Mouse (Mus musculus): ENCODE data around the gene Hccs. TPM values are rescaled to one million over a fixed set of nuclear protein-coding genes. Genes with fewer than 3 reads are reported as not detected.

Gene Hccs
- polyA plus RNA-seq, 1 experiment from 2014 or later, result 54.6 TPM

DNA sequence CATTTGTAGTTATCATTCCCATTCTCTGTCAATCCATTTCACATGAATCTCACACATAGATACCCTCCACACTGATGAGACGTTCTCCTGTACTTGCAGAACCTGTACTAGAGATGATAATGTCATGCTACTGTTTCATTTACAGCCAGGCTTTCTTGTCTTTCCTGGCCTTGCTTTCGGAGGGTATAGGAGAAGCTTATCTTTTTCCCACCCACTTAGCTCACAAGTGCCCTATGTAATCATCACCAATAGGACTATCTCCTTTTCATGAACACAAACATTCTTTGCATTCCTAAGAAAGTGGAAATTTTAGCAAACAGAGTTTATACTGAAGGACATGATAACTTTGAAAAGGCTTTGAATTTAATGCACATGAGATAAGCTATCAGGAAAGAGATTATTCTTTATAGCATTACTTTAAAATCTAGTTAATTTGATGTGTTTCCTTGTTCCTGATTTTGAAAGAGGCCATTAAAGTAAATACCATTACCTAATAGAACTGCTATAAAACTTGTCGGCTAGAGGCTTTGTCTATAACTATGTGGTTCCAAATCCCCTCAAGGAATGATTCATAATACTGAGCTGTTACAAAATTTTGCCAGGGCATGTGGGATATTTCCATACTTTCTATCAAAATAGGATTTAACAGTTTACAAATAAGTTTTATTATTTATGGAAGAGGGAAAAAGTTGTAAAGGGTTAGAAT, 97.7 kb downstream of the Hccs start:
- ATAC-seq (ENCODE audit: low FRiP score), result no peak
- Histone ChIP-seq H3K27me3 (ENCODE audit: control insufficient read depth, insufficient read depth, low read length) (no peaks in the 10 kb centered on the region; the same call in 1 of the 2 replicates), H3K4me3 (ENCODE audit: low read depth, low read length) (no peak overlapping the region), H3K4me1 (replicated peaks; ENCODE audit: control insufficient read depth, insufficient read depth, low read length) (no peaks in the 10 kb centered on the region), H3K27ac (ENCODE audit: low read depth, low read length) (no peak overlapping the region), H3K4me2 (replicated peaks; ENCODE audit: low read depth, low read length) (no peak overlapping the region), H3K9ac (ENCODE audit: low read depth, low read length) (no peak overlapping the region), H3K9me3 (ENCODE audit: control insufficient read depth, low read length) (no peaks in the 10 kb centered on the region), H3K36me3 (ENCODE audit: control insufficient read depth, insufficient read depth, low read length) (no peaks in the 10 kb centered on the region)
- no peak for DNase-seq (ENCODE audit: low spot score)
- 85% methylated on average over 3 of the region's 3 CpGs for WGBS

DNA sequence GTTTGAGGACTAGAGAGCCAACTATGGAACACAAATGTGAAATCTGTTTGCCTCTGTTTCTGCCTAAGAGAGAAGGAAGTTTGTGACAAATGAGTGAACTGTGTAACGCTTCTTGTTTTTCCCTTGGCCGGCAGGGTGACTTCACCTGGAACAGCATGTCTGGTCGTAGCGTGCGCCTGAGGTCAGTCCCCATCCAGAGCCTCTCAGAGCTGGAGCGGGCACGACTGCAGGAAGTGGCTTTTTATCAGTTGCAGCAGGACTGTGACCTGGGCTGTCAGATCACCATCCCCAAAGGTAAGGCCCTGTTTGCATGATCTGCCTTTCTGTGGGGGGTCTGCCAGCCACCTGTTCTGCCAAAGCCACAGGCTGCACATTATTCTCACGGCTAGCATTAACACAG, 100.1 kb downstream of the Hccs start:
- Histone ChIP-seq H3K36me3 (ENCODE audit: control insufficient read depth, insufficient read depth, low read length) (no peaks in the 10 kb centered on the region), H3K27ac (ENCODE audit: low read depth, low read length) (no peak overlapping the region), H3K9ac (ENCODE audit: low read depth, low read length) (no peak overlapping the region), H3K4me2 (replicated peaks; ENCODE audit: low read depth, low read length) (no peak overlapping the region), H3K4me1 (replicated peaks; ENCODE audit: control insufficient read depth, insufficient read depth, low read length) (no peaks in the 10 kb centered on the region), H3K4me3 (ENCODE audit: low read depth, low read length) (no peak overlapping the region), H3K9me3 (ENCODE audit: control insufficient read depth, low read length) (no peaks in the 10 kb centered on the region), H3K27me3 (ENCODE audit: control insufficient read depth, insufficient read depth, low read length) (no peaks in the 10 kb centered on the region; the same call in 1 of the 2 replicates)
- DNase-seq (ENCODE audit: low spot score) (no peak), ATAC-seq (ENCODE audit: low FRiP score) (no peak)
- WGBS, result 66% methylated on average over 8 of the region's 8 CpGs

DNA sequence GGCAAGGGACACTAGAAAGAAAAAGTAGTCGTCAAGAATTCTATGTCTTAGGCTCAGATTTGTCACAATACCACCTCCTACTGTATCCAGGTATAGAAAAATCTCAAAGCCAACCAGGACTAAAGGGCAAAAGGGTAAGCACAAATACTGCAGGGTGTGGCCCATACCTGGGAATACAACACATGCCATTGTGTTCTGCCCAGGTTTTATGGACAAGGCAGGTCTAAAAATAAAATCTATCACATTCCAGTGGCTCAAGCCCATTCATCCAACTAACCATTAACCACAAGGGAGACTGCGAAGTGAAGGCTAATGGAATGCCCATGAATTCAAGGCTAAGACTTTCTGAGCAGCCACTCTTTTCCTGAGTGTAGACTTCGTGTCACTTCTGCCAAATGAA, 110.2 kb downstream of the Hccs start:
- Histone ChIP-seq H3K4me2 (replicated peaks; ENCODE audit: low read depth, low read length) (no peak overlapping the region), H3K4me1 (replicated peaks; ENCODE audit: control insufficient read depth, insufficient read depth, low read length) (no peaks in the 10 kb centered on the region), H3K36me3 (ENCODE audit: control insufficient read depth, insufficient read depth, low read length) (no peaks in the 10 kb centered on the region), H3K27ac (ENCODE audit: low read depth, low read length) (no peak overlapping the region), H3K27me3 (ENCODE audit: control insufficient read depth, insufficient read depth, low read length) (peaks cover 5% of the 10 kb centered on the region), H3K9ac (ENCODE audit: low read depth, low read length) (no peak overlapping the region), H3K4me3 (ENCODE audit: low read depth, low read length) (no peak overlapping the region), H3K9me3 (ENCODE audit: control insufficient read depth, low read length) (no peaks in the 10 kb centered on the region)
- no peak for ATAC-seq (ENCODE audit: low FRiP score)
- no peak for DNase-seq (ENCODE audit: low spot score)
- 79% methylated on average over 3 of the region's 3 CpGs for WGBS

Other genes starting within 250 kb of the Hccs start
- gene Amelx, start 133.2 kb downstream of the Hccs start, polyA plus RNA-seq (2014; fragmentation: Nextera tagmentation; extraction: Ambion mirVana), result not detected in 2 replicates

Measured in hindbrain, embryonic 11.5 days (tissue).